Mouse (Mus musculus) thymus, postnatal 36 days (tissue): ENCODE results near the gene Dscam.

Source experiments
- DNase-seq, 2 experiments: peaks; one replicate each; pipeline ENCODE4 v3.0.0; 2022; ENCODE audit warnings: mixed read lengths in 2 of 2

Gene Dscam

DNA sequence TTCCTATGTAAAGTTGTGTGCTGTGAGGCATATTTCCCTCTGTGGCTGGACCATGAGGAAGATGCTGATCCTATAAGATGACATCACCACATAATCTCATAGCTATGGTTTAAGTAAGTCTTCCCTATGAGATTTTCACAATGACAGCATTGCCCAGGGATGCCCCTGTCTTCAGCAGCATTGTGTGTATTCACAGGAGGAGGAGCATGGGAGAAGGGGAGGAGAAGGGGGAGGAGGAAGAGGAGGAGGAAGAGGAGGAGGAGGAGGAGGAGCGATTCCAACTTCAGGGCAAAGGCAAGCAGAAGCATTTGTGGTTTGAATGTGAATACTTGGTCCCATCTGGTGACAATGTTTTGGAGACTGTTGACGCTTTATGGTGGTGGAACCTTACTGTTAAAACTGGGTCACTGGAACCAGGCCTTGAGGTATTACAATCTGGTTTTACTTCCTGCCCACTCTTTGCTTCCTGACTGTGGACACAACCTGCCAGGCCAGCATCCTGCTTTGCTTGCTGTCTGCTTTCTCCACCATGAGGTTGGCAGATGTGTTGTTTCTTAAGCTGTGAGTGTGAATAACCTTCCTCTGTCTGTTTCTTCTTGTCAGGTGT, 154.2 kb downstream of the Dscam start:
- no peak for DNase-seq

DNA sequence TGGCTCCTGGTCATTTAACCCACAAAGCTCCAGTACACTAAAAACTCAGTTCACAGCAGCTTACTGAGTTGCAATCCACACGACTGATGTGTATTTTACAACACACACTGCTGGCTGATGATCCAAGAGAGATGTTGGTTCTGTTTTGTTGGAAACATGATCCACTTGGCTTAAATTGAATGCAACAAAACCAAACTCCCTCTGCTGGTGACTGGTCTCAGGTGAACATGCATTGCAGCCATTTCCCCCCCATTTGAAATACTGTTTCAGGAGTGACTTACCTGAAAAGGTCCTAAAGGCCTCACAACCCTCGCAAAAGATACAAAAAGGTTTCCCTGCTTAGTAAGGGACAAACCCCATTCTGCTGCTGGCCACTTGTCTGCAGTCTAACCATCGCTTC, 156.2 kb downstream of the Dscam start:
- DNase-seq: no peak

DNA sequence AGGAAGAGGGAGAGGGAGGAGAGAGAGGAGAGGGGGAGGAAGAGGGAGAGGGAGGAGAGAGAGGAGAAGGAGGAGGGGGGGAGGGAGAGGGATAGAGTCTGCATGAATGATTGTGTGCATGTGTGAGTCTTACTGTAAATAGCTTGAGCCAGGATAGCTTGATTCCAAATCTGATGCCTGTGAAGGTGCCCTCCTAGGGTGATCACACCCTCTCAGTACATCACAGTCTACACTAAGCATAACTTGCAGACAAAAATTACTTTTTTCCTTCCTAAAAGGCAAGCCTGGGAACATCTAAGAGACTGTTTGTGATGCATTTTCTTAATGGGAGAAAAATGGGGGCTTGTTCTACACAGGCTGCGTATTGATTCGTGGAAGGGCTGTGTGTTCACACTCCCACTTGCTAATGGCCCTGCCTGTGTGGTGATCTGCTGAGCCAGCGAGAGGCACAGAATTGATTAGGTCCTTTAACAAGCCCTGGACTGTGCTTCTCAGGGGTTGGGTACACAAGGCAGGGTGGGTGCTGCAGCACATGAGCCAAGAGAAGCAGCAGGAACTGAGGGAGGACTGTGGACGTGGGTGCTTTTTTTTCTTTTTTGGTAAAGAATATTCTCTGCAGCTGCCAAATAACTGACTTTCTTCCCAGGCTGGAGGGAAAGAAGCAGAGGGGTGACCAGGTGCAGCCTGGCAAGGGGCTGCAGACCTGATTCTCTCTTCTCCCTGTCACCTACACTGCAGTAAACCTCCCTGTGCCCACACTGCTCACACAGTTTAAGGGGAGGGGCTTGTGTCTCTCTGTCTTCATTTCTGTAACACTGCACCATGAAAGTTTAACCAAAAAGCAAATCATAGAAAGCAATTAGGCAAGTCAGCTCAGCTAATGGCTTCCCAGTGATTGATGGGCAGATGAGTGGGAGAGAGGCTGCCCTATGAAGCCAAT, 161.2 kb downstream of the Dscam start:
- DNase-seq: no peak

DNA sequence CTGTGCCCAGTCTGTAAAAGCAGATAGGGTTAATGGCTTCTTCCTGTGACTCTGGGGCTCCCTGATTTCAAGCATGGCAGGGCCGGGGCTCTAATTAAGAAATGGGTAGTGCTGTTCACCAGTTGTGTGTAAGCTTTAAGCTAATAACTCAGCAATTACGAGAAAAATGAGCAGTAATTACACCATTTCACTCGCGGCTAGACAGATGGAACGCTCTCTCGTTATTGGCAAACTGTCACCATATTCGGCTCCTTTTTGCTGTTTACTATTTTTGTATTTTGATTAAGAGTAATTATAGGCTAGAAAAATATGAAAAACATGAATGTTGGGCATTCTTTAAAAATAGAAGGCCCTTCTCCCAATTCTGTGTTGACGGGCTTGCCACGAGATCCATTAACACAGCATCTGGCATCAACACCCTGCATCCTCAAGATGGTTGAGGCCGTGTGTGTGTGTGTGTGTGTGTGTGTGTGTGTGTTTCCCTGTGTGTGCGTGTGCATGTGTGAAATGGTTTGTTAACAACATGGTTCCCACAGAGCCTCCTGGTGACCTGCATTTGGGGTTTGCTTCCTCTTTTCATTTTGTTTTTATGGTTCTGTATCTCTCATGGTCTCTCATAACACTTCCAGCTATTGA, 162.5 kb downstream of the Dscam start:
- no peak for DNase-seq

DNA sequence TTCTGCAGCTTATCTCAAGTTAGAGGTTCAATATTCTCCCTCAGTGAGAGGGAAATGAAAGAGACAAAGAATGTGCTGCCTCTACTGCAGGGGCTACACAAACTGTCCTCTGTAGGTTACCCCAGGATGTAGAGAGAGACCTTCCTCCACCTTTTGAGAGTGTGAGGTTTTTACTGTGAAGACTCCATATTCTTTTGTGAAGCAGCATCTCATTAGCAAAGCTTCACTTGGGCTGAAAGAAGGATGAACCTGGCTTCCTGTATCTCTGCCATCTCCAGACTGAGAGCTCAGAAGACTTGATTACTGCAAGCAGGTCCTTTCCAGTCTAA, 163.7 kb downstream of the Dscam start:
- DNase-seq: no peak

DNA sequence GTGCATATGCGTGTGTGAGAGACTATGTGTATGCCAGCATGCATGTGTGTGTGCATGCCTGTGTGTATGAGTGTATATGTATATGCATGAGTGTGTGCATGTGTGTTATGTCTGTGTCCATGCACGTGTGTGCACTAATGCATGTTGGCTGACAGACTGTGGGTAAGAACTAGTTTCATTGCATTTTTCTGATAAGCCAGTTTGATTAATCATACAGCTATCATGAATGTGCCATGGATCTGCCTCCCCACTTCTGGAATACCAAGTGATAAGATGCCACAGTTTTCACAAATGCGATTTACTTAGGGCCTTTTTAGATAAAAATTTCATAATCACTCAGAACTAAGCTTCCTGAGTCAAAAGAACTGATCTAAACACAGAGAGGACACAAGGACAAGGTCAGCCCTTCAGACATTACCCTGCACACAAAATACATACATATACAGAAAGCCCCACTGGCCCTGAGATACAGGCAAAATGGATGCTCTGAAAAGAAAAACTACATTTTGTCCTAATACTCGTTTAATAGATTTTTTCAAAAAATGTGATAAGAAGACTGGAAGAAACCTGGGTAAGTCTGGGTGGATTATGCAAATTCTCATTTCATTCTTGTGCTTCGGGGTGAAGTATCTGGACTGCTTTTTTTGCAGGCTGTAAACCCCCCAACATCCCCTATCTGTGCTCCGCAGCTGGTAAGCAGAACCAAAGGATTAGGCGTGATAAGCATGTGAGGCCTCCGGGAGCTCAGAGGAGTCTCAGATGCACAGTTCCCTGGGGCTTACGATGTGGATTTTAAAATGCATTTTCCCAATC, 164.3 kb downstream of the Dscam start:
- DNase-seq: no peak

DNA sequence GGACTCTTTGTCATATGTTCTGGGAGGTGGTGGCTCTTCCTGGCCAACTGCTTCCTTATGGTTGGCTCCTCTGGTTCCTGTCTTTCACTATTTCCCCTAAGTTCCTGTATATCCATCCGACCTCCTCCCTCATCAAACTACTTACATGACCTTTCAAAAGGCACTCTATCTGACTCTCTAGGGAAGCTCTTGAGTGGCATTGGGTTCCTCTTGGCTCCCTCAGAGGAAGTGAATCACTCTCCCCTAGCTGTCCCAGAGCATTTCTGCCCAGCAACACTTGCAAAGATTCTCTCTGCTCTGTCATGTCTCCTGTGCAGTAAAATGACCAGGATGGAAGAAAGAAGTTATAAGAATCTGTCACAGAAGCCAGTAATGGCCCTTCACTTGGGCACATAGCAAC, 166.6 kb downstream of the Dscam start:
- DNase-seq: no peak

- no peak for DNase-seq
Measured at GRCm38 (mm10) chr16:97002837-97003236, 167.7 kb downstream of the Dscam start.

GRCm38 (mm10) chr16:97002189-97002588, 168.4 kb downstream of the Dscam start:
- DNase-seq: no peak

DNA sequence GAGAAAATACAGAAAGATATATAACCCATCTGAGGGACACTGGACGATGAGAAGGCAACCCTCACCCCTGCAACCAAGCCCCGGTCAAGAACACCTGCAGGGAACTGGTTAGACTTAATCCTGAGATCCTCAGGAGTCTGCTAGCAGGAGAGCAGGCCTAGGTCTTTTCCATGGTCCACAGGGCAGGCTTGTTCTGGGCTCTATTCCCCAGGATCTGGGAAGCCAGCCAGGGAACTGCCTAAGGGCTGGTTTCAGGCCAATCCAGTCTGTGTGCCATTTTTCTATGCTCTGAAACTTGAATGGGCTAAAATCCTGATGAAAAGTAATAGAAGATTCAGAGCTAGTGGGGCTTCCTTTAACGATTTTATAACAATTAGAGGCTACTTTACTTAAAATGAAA, 173.7 kb downstream of the Dscam start:
- no peak for DNase-seq

- no peak for DNase-seq
Measured at GRCm38 (mm10) chr16:96995858-96996257, 174.7 kb downstream of the Dscam start.

DNA sequence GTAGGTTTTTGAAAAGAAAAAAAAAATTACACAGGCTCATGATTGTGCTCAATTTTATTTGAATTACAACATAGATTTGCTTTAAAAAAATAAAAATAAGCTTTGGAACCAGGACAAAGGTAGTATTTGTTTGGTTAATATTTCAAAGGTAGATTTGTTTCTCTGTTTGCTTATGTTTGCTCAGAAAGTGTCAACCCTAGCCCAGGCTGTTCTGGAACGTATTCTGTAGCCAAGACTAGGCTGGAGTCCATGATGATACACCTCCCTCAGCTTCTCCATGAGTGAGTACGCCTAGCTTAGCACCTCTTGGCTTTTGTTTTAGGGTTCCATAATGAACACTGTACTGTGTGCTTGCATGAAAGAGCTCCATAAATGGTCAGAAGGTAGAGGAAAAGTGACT, 183.2 kb downstream of the Dscam start:
- no peak for DNase-seq

DNA sequence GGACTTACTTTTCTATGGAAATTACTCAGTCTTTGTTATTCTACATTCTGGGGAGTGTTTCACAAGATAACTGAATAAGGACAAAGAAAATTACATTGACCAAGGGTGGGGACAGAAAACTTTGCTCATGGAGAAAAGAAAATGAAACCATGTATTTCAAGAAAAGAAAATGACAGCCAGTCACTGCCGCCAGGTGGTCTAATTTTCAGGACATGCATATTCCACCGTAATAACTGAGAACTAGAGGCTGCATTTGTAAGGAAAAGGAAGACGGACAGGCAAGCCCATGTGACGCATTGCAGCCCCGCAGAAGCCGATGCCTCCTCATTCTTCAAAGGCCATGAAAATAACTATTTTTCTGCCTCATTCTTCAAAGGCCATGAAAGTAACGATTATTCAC, 197.3 kb downstream of the Dscam start:
- DNase-seq: no peak

DNA sequence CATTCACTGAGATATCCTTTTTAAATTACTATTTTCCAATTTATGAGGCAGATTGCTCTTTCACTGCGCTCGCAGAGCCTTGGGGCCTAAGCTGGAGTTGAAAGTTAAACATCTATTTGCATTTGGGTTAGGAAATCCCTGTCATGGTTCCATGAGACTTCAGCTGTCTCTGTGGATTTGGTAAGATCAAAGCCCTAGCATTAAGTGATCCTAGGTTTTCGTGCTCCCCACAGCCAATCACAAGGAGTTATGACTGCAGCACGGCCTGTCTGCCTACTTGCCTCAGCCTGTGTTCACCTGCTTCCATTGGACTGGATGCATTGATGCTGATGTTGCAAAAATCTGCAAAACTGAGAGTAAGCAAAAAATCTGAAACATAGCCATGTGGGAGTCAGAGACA, 198.8 kb downstream of the Dscam start:
- DNase-seq: no peak

GRCm38 (mm10) chr16:96970412-96970811, 200.1 kb downstream of the Dscam start:
- no peak for DNase-seq

DNA sequence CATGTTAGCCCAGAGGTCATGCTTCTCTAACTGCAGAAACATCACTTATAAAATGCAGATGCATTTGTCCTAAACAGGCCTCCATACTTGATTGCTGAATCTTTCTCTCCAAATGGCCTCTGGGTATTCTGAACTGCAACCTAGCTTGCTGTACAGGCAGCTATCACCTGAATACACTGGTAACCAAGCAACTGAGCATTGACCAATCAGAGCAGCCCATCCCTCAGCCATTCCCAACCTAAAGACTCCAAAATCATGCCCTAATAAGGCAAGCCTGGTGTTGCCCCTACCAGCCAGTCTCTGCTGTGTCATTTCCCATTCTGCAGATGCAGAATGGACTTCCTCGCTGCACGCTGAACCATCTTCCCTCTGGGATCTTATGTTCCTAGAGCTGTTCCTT, 200.9 kb downstream of the Dscam start:
- DNase-seq: no peak

GRCm38 (mm10) chr16:96968885-96969480, 201.6 kb downstream of the Dscam start:
- no peak for DNase-seq

DNA sequence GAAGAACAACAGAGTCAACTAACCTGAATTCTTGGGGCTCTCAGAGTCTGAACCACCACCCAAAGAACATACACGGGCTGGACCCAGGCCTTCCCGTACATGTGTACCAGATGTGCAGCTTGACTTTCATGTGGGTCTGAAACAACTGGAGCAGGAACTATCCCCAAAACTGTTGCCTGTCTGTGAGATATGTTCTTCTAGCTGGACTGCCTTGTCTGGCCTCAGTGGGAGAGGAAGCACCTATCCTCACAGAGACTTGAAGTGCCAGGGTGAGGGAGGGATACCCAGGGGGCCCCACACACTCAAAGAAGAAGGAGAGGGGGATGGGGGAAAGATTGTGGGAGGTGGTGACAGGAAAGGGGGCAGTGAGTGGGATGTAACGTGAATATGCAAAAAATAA, 210.9 kb downstream of the Dscam start:
- DNase-seq: no peak

DNA sequence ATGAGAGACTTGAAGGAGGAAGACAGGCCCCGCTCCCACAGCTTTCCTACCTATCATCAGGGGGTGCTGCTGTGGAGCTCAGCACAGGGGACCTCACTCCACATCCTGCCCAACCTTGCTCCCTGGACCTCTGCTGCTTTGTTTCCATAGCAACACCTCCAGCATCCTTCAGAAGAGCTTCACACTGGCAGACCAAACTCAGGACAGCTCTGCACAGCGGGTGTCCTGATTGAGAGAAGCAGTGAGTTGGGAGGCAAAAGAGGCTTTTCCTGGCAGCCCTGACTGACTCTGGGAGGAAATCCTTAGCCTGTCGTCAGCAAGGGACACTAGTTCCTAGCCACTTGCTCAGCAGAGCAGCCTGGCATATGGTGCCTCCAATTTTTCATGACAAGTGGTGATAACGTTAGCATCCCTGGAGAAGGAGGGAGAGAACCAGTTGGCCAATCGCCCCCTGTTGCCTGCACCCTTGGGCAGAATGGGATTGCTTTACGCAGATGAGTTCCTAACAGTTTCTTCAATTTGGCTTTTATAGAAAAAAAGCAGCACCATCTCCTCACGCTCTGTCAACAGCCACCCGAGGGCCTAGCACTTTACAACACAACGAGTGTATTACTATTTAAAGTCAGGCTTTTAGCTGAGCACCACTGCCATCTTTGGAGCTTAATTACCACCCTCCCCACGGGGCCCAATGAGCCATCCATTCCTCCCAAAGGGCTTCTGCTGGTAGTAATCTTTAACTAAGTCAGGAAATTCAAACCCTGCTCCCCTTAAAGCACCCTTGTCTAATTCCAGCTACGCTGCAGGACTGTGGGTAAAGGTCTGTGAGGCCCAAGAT, 224.9 kb downstream of the Dscam start:
- DNase-seq: no peak

DNA sequence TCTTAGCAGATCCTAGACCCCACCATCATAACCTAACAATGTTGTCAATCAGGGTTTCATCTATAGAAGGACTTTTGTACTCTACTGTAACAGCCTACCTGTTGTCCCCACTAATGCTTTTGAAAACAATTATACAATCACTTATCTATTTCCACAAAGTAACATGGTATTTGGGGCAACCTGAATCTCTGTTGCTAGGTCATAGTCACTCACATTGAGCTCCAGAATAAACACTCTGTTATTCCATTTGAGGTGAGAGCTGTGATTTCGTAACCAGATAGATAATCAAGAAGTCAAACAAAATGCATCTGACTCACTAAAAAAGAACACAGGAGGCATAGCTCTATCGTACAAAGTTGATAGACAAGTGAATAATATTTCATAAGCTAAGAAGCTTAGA, 226.9 kb downstream of the Dscam start:
- DNase-seq: no peak

GRCm38 (mm10) chr16:96934795-96935194, 235.8 kb downstream of the Dscam start:
- no peak for DNase-seq

GRCm38 (mm10) chr16:96932211-96932610, 238.3 kb downstream of the Dscam start:
- no peak for DNase-seq
